Mouse (Mus musculus) stomach, postnatal 0 days (tissue): ENCODE results near the gene Serhl.

Source experiments
- CTCF ChIP-seq: IDR thresholded peaks from 2 replicates; pipeline ENCODE4 v1.5.1; 2016; ENCODE audit warnings: antibody characterized with exemption, low read depth, mild to moderate bottlenecking, moderate library complexity
- EP300 ChIP-seq: optimal IDR thresholded peaks from 2 replicates; pipeline ENCODE3; 2016; ENCODE audit warnings: antibody characterized with exemption

DNA sequence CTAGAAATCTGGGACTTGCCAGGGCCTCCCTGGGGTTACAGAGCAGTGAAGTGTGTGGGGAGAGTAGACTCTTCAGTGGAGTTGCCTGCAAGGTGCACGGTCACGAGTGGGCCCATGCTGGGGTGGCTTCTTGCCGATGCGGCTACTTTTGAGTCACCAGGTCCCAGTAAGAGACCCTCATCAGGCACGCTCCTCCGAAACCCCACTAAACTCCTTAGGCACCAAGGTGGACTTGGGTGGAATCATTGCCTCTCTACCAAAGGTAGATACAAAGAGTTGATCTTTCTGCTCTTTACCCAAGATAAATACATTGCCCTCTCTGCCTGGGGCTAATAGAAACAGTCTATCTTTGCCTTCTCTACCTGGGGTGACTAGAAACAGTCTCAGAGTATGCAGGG is 68.4 kb downstream of the Serhl start:
- TF ChIP-seq CTCF = no peak
- no peak for TF ChIP-seq EP300
